Mouse (Mus musculus) embryo, embryonic 10.5 days (tissue): ENCODE measurements around the gene Trp63.

Experiments used
- DNase-seq: peaks from one replicate; pipeline ENCODE4 v3.0.0-alpha.2; 2015; ENCODE audit warnings: low spot score

The Trp63 gene

DNA sequence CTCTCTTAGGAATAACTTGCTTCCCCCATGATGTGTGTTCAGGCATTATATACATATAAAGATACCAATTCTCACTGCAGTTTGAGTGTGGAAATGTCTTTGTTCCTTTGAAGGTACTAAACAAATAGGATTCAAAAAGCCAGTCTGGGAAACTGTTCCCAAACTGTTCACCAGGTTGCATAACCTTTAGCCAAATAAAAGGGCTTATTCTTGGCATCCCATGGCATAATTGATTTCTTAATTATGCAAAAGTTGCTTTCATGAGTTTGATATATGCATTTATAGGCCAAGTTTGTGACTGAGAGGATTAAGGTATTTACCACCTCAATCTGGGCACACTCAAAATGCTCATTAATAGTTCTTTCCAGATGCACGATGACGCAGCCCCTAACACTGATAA, 192.1 kb downstream of the Trp63 start:
- no peak for DNase-seq

DNA sequence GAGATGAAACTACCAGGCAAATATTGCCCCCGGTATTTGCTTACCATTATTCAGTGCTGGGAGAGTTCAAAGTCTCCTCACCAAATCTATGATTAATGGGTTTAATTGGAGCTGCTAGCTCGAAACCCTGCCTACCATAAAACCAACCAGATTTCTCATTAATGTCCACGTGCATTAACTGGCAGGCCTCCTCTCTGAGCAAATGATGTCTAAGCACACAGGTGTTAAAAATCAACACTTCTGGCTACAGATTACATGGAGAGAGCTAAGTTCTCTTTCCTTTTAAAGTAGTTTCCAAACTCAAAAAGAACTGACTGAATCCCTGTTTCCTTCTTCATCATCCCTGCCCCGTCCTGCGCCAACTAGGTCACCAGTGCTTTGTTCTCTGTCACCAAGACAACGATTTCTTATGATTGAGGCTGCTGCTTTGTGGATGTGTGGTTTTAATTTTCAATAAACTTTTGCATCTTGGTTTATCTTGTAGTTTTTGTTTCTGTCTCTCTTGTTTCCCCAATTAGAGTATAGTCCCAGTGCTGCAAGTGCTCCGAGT, 193.9 kb downstream of the Trp63 start:
- no peak for DNase-seq

GRCm38 (mm10) chr16:25878116-25878515, 194.6 kb downstream of the Trp63 start:
- DNase-seq, result no peak

GRCm38 (mm10) chr16:25899071-25899470, 215.5 kb downstream of the Trp63 start:
- no peak for DNase-seq

DNA sequence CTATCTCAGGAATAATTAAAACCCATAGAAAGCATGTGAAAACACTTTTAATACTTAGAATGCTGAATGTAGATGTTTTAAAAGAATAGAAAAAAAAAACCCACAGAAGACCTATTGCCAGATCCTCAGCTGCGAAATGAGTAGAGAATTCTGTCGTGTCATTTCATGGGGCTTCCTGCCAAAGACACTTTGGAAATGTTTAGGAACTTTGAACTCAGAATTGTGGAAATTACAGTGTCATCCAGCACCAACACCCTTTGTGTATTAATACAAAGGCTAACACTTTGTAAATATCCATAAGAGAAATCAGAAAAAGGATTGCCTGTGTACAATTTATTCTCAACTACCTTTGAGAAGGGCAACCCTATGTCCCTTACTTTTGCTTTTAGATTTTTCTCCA, 216.1 kb downstream of the Trp63 start:
- no peak for DNase-seq

- peak; percentile 29 for DNase-seq
Measured at GRCm38 (mm10) chr16:25900389-25900908, 216.9 kb downstream of the Trp63 start.

DNA sequence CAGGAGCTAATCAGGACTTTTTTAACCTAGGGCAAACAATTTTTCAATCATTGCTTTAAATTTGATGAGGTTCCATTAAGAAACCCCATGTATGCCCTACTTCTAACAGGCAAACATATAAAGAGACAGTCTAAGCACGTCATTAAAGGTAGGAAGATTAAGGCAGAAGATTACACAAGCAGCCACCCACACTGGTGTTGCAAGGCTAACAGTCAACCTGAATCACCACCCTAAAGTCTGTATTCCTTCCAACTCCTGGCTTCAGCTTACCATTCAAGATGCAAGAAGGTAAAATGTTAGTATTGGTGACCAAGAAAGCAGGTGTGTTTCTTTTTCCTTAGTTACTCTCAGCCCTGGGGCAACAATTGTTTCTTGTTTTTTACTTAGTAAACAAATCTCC, 228.6 kb downstream of the Trp63 start:
- no peak for DNase-seq

DNA sequence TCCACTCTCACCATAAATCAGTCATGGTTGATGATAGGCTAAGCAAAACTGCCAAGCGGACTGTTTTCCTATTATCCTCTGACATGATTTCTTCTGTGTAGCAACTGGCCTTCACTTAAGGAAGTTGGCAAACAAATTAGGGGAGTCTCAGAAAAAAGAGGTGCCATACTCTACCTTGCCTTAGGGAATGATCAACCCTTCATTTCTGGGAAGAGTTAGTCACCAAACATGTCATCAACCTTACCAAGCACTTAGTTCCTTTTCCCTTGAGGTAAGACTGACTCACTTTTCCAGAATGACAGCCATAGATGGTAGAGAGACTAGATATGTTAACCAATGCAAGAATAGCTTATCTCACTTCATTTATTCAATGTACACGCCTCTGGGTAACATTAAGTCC, 250.6 kb downstream of the Trp63 start:
- DNase-seq, result no peak
